Mouse (Mus musculus): ENCODE data around the gene Caskin2. TPM values are rescaled to one million over a fixed set of nuclear protein-coding genes. Genes with fewer than 3 reads are reported as not detected.
"Not testable (repeated sequence)": the region's sequence is repeated elsewhere in the genome, so short reads cannot be mapped to it uniquely, and the experiment has no call there.

Caskin2 gene
- polyA plus RNA-seq (2015; fragmentation: Nextera tagmentation; extraction: Ambion mirVana): 20.0 and 20.1 TPM in 2 replicates

GRCm38 (mm10) chr11:115813507-115814296 lies at the start of gene Caskin2:
Gene Caskin2 (minus strand): TSS chr11:115813639.
- H3K4me1 ChIP-seq: peaks cover 59% of the 10 kb centered on the region
- H3K27me3 ChIP-seq (replicated peaks): no peaks in the 10 kb centered on the region
- no peaks in the 10 kb centered on the region for H3K9me3 ChIP-seq
- H3K36me3 ChIP-seq: peaks cover 46% of the 10 kb centered on the region
- H3K9ac ChIP-seq: peak within 1 kb of the TSS; percentile 97
- peak within 1 kb of the TSS; percentile 96 for H3K27ac ChIP-seq (replicated peaks)
- WGBS: under 1% methylated on average over 41 of the region's 44 CpGs
- H3K4me2 ChIP-seq: peak within 1 kb of the TSS; percentile 92
- H3K4me3 ChIP-seq: peak within 1 kb of the TSS; percentile 93
- peak; percentile 78 for ATAC-seq (ENCODE audit: extremely low read depth, insufficient number of reproducible peaks, low FRiP score, low TSS enrichment)

GRCm38 (mm10) chr11:115859143-115859945 lies 45.9 kb upstream of the Caskin2 start:
- peaks cover 23% of the 10 kb centered on the region for H3K4me1 ChIP-seq
- 1% methylated on average over 70 of the region's 75 CpGs for WGBS
- peaks cover 64% of the 10 kb centered on the region for H3K27me3 ChIP-seq (replicated peaks)
- peak overlapping the region; percentile 76 for H3K9ac ChIP-seq
- peak; percentile 71 for ATAC-seq (ENCODE audit: extremely low read depth, insufficient number of reproducible peaks, low FRiP score, low TSS enrichment)
- no peak overlapping the region for H3K27ac ChIP-seq (replicated peaks)
- H3K4me2 ChIP-seq: peak overlapping the region; percentile 78
- no peaks in the 10 kb centered on the region for H3K9me3 ChIP-seq
- H3K4me3 ChIP-seq: peak overlapping the region; percentile 56
- H3K36me3 ChIP-seq: peaks cover 18% of the 10 kb centered on the region

GRCm38 (mm10) chr11:115858354-115858753 lies 44.9 kb upstream of the Caskin2 start, which contains the start of gene Myo15b:
Gene Myo15b (plus strand): TSS chr11:115858406.
- H3K27me3 ChIP-seq (replicated peaks): peaks cover 63% of the 10 kb centered on the region
- 13% methylated on average over 27 of the region's 27 CpGs for WGBS

GRCm38 (mm10) chr11:115857936-115858335 lies 44.5 kb upstream of the Caskin2 start:
- Histone ChIP-seq H3K27me3 (replicated peaks) (peaks cover 59% of the 10 kb centered on the region), H3K4me1 (peaks cover 23% of the 10 kb centered on the region), H3K4me3 (no peak overlapping the region), H3K4me2 (peak overlapping the region; percentile 78), H3K9me3 (no peaks in the 10 kb centered on the region), H3K9ac (0 out of 2 replicates have a peak overlapping the region, but pooled peaks have one; percentile 76), H3K27ac (replicated peaks) (no peak overlapping the region), H3K36me3 (peaks cover 32% of the 10 kb centered on the region)
- ATAC-seq (ENCODE audit: extremely low read depth, insufficient number of reproducible peaks, low FRiP score, low TSS enrichment): no peak
- 56% methylated on average over 13 of the region's 13 CpGs for WGBS

More at GRCm38 (mm10) chr11:115858354-115858753, 44.9 kb upstream of the Caskin2 start, which contains the start of gene Myo15b:
- Histone ChIP-seq H3K4me2 (peak within 1 kb of the TSS; percentile 78), H3K4me3 (peak within 1 kb of the TSS; percentile 56), H3K9ac (peak within 1 kb of the TSS; percentile 76), H3K36me3 (peaks cover 28% of the 10 kb centered on the region), H3K27ac (replicated peaks) (no peak within 1 kb of the TSS), H3K4me1 (peaks cover 23% of the 10 kb centered on the region), H3K9me3 (no peaks in the 10 kb centered on the region)
- ATAC-seq (ENCODE audit: extremely low read depth, insufficient number of reproducible peaks, low FRiP score, low TSS enrichment): no peak

- Histone ChIP-seq H3K27me3 (replicated peaks) (peaks cover 51% of the 10 kb centered on the region), H3K4me1 (peaks cover 23% of the 10 kb centered on the region), H3K36me3 (peaks cover 40% of the 10 kb centered on the region)
- not testable (repeated sequence) for H3K4me3 ChIP-seq; H3K27ac ChIP-seq (replicated peaks); ATAC-seq (ENCODE audit: extremely low read depth, insufficient number of reproducible peaks, low FRiP score, low TSS enrichment); H3K9ac ChIP-seq; H3K4me2 ChIP-seq; H3K9me3 ChIP-seq
- WGBS: 95% methylated on average over 4 of the region's 4 CpGs
Observed at GRCm38 (mm10) chr11:115857146-115857545, 43.7 kb upstream of the Caskin2 start.

- no peak for ATAC-seq (ENCODE audit: extremely low read depth, insufficient number of reproducible peaks, low FRiP score, low TSS enrichment)
- Histone ChIP-seq H3K36me3 (peaks cover 64% of the 10 kb centered on the region), H3K4me1 (peaks cover 20% of the 10 kb centered on the region), H3K27me3 (replicated peaks) (peaks cover 27% of the 10 kb centered on the region), H3K4me2 (no peak overlapping the region), H3K9ac (no peak overlapping the region), H3K4me3 (no peak overlapping the region), H3K27ac (replicated peaks) (no peak overlapping the region), H3K9me3 (no peaks in the 10 kb centered on the region)
- WGBS: 79% methylated on average over 6 of the region's 6 CpGs
Observed at GRCm38 (mm10) chr11:115854674-115855073, 41.2 kb upstream of the Caskin2 start.

GRCm38 (mm10) chr11:115845819-115846218 lies 32.4 kb upstream of the Caskin2 start:
- peaks cover 5% of the 10 kb centered on the region; the same call in 1 of the 2 replicates for H3K9me3 ChIP-seq
- no peak overlapping the region for H3K4me3 ChIP-seq
- H3K27me3 ChIP-seq (replicated peaks): no peaks in the 10 kb centered on the region
- no peak for ATAC-seq (ENCODE audit: extremely low read depth, insufficient number of reproducible peaks, low FRiP score, low TSS enrichment)
- peaks cover 39% of the 10 kb centered on the region for H3K4me1 ChIP-seq
- WGBS: 92% methylated on average over 2 of the region's 2 CpGs
- no peak overlapping the region for H3K27ac ChIP-seq (replicated peaks)
- peaks cover 66% of the 10 kb centered on the region for H3K36me3 ChIP-seq
- H3K4me2 ChIP-seq: no peak overlapping the region
- no peak overlapping the region for H3K9ac ChIP-seq

GRCm38 (mm10) chr11:115844240-115844639 lies 30.8 kb upstream of the Caskin2 start:
- peaks cover 5% of the 10 kb centered on the region; the same call in 1 of the 2 replicates for H3K9me3 ChIP-seq
- peak overlapping the region; percentile 97; the same call in 1 of the 2 replicates for H3K27ac ChIP-seq (replicated peaks)
- peaks cover 50% of the 10 kb centered on the region for H3K36me3 ChIP-seq
- 73% methylated on average over 8 of the region's 8 CpGs for WGBS
- H3K4me1 ChIP-seq: peaks cover 51% of the 10 kb centered on the region
- peak overlapping the region; percentile 55; the same call in 1 of the 2 replicates for H3K9ac ChIP-seq
- ATAC-seq (ENCODE audit: extremely low read depth, insufficient number of reproducible peaks, low FRiP score, low TSS enrichment): no peak
- H3K4me3 ChIP-seq: no peak overlapping the region
- H3K27me3 ChIP-seq (replicated peaks): no peaks in the 10 kb centered on the region
- no peak overlapping the region for H3K4me2 ChIP-seq

GRCm38 (mm10) chr11:115843891-115844239 lies 30.4 kb upstream of the Caskin2 start:
- no peaks in the 10 kb centered on the region for H3K27me3 ChIP-seq (replicated peaks)
- no peak overlapping the region for H3K4me2 ChIP-seq
- H3K4me3 ChIP-seq: no peak overlapping the region
- H3K4me1 ChIP-seq: peaks cover 55% of the 10 kb centered on the region
- peaks cover 46% of the 10 kb centered on the region for H3K36me3 ChIP-seq
- peak overlapping the region; percentile 97 for H3K27ac ChIP-seq (replicated peaks)
- peaks cover 5% of the 10 kb centered on the region; the same call in 1 of the 2 replicates for H3K9me3 ChIP-seq
- H3K9ac ChIP-seq: peak overlapping the region; percentile 55; the same call in 1 of the 2 replicates
- no peak for ATAC-seq (ENCODE audit: extremely low read depth, insufficient number of reproducible peaks, low FRiP score, low TSS enrichment)
- 88% methylated on average over 5 of the region's 5 CpGs for WGBS

- WGBS: 74% methylated on average over 13 of the region's 14 CpGs
- Histone ChIP-seq H3K27ac (replicated peaks) (peak overlapping the region; percentile 97), H3K36me3 (peaks cover 41% of the 10 kb centered on the region), H3K9me3 (peaks cover 5% of the 10 kb centered on the region; the same call in 1 of the 2 replicates), H3K27me3 (replicated peaks) (no peaks in the 10 kb centered on the region), H3K4me1 (peaks cover 61% of the 10 kb centered on the region), H3K4me3 (no peak overlapping the region), H3K9ac (peak overlapping the region; percentile 55), H3K4me2 (no peak overlapping the region)
- no peak for ATAC-seq (ENCODE audit: extremely low read depth, insufficient number of reproducible peaks, low FRiP score, low TSS enrichment)
Observed at GRCm38 (mm10) chr11:115843141-115843890, 29.9 kb upstream of the Caskin2 start.

Data from heart, embryonic 13.5 days (tissue).